Mouse (Mus musculus) heart, postnatal 0 days (tissue): ENCODE measurements at regions not wholly inside any gene's neighbourhood (a gene's known extent, or its start where the extent isn't known, plus 50 kb on each side); places are given as distances from the start of the nearest gene placed in this dataset.

Experiments used
- CTCF ChIP-seq: IDR thresholded peaks from 2 replicates; pipeline ENCODE4 v1.5.1; 2016; ENCODE audit warnings: antibody characterized with exemption, control low read depth, low read depth
- EP300 ChIP-seq: IDR thresholded peaks from 2 replicates; pipeline ENCODE4 v1.6.1; 2016; ENCODE audit warnings: antibody characterized with exemption, low read depth

DNA sequence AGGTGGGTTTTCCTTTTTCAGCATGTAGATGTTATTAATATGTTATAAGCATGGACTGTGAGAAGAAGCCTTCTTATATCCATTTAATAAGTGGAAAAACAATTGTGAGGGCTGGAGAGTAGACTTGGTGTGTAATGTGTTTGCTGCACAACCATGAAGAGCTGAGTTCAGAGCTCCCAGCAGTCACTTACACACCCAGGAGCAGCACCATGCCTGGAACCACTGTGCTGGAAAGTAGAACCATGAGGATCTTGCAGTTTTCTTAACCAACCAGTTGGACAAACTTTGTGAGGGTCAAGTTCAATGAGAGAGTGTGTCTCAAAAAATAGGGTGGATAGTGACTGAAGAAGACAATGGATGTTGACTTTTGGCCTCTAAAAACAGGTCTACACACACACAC, 108.3 kb upstream of the Tank start:
- TF ChIP-seq CTCF (no peak), EP300 (no peak)
